Mouse (Mus musculus): ENCODE results near the gene Foxp2. TPM values are rescaled to one million over a fixed set of nuclear protein-coding genes. Genes with fewer than 3 reads are reported as not detected.

Gene Foxp2
- polyA plus RNA-seq, 1 experiment from 2014 or later = 44.4 TPM

- Histone ChIP-seq H3K27me3 (replicated peaks; ENCODE audit: control insufficient read depth, insufficient read depth, low read length) (no peaks in the 10 kb centered on the region), H3K36me3 (ENCODE audit: control insufficient read depth, insufficient read depth) (no peaks in the 10 kb centered on the region), H3K9ac (replicated peaks; ENCODE audit: low read depth, low read length) (no peak overlapping the region), H3K4me1 (replicated peaks; ENCODE audit: control insufficient read depth, insufficient read depth, low read length) (no peaks in the 10 kb centered on the region), H3K9me3 (ENCODE audit: control insufficient read depth, low read length) (no peaks in the 10 kb centered on the region), H3K27ac (ENCODE audit: low read length) (no peak overlapping the region), H3K4me2 (ENCODE audit: low read length) (no peak overlapping the region), H3K4me3 (replicated peaks; ENCODE audit: low read length) (no peak overlapping the region)
- 85% methylated on average over 2 of the region's 2 CpGs for WGBS
- no peak for ATAC-seq
Measured at GRCm38 (mm10) chr6:15163508-15164053, 262.4 kb downstream of the Foxp2 start.

GRCm38 (mm10) chr6:15176754-15177153 is 275.6 kb downstream of the Foxp2 start:
- Histone ChIP-seq H3K9ac (replicated peaks; ENCODE audit: low read depth, low read length) (no peak overlapping the region), H3K36me3 (ENCODE audit: control insufficient read depth, insufficient read depth) (no peaks in the 10 kb centered on the region), H3K27me3 (replicated peaks; ENCODE audit: control insufficient read depth, insufficient read depth, low read length) (no peaks in the 10 kb centered on the region), H3K27ac (ENCODE audit: low read length) (no peak overlapping the region), H3K4me2 (ENCODE audit: low read length) (no peak overlapping the region), H3K9me3 (ENCODE audit: control insufficient read depth, low read length) (no peaks in the 10 kb centered on the region), H3K4me1 (replicated peaks; ENCODE audit: control insufficient read depth, insufficient read depth, low read length) (no peaks in the 10 kb centered on the region), H3K4me3 (replicated peaks; ENCODE audit: low read length) (no peak overlapping the region)
- ATAC-seq = no peak

- Histone ChIP-seq H3K9ac (replicated peaks; ENCODE audit: low read depth, low read length) (no peak overlapping the region), H3K4me3 (replicated peaks; ENCODE audit: low read length) (no peak overlapping the region), H3K27me3 (replicated peaks; ENCODE audit: control insufficient read depth, insufficient read depth, low read length) (no peaks in the 10 kb centered on the region), H3K4me2 (ENCODE audit: low read length) (no peak overlapping the region), H3K36me3 (ENCODE audit: control insufficient read depth, insufficient read depth) (no peaks in the 10 kb centered on the region), H3K9me3 (ENCODE audit: control insufficient read depth, low read length) (no peaks in the 10 kb centered on the region), H3K4me1 (replicated peaks; ENCODE audit: control insufficient read depth, insufficient read depth, low read length) (peaks cover 14% of the 10 kb centered on the region), H3K27ac (ENCODE audit: low read length) (no peak overlapping the region)
- no peak for ATAC-seq
- 79% methylated on average over 5 of the region's 5 CpGs for WGBS
Measured at GRCm38 (mm10) chr6:15192877-15193276, 291.7 kb downstream of the Foxp2 start.

GRCm38 (mm10) chr6:15242176-15242942 is 341.2 kb downstream of the Foxp2 start:
- Histone ChIP-seq H3K27ac (ENCODE audit: low read length) (no peak overlapping the region), H3K9ac (replicated peaks; ENCODE audit: low read depth, low read length) (no peak overlapping the region), H3K4me2 (ENCODE audit: low read length) (no peak overlapping the region), H3K27me3 (replicated peaks; ENCODE audit: control insufficient read depth, insufficient read depth, low read length) (no peaks in the 10 kb centered on the region), H3K36me3 (ENCODE audit: control insufficient read depth, insufficient read depth) (no peaks in the 10 kb centered on the region), H3K4me3 (replicated peaks; ENCODE audit: low read length) (no peak overlapping the region), H3K4me1 (replicated peaks; ENCODE audit: control insufficient read depth, insufficient read depth, low read length) (no peaks in the 10 kb centered on the region), H3K9me3 (ENCODE audit: control insufficient read depth, low read length) (no peaks in the 10 kb centered on the region)
- ATAC-seq = peak; percentile 84
- WGBS = 49% methylated on average over 10 of the region's 10 CpGs

GRCm38 (mm10) chr6:15257393-15257792 is 356.2 kb downstream of the Foxp2 start:
- WGBS = 13% methylated on average over 7 of the region's 7 CpGs
- H3K4me3 ChIP-seq (replicated peaks; ENCODE audit: low read length) = no peak overlapping the region

GRCm38 (mm10) chr6:15257893-15258292 is 356.7 kb downstream of the Foxp2 start:
- H3K4me1 ChIP-seq (replicated peaks; ENCODE audit: control insufficient read depth, insufficient read depth, low read length) = peaks cover 11% of the 10 kb centered on the region
- no peak overlapping the region for H3K9ac ChIP-seq (replicated peaks; ENCODE audit: low read depth, low read length)
- no peak overlapping the region for H3K27ac ChIP-seq (ENCODE audit: low read length)
- WGBS = 74% methylated on average over 6 of the region's 6 CpGs
- H3K9me3 ChIP-seq (ENCODE audit: control insufficient read depth, low read length) = no peaks in the 10 kb centered on the region
- ATAC-seq = no peak
- H3K36me3 ChIP-seq (ENCODE audit: control insufficient read depth, insufficient read depth) = no peaks in the 10 kb centered on the region
- no peak overlapping the region for H3K4me3 ChIP-seq (replicated peaks; ENCODE audit: low read length)
- H3K27me3 ChIP-seq (replicated peaks; ENCODE audit: control insufficient read depth, insufficient read depth, low read length) = no peaks in the 10 kb centered on the region
- peak overlapping the region; percentile 29; the same call in 1 of the 2 replicates for H3K4me2 ChIP-seq (ENCODE audit: low read length)

More at GRCm38 (mm10) chr6:15257393-15257792, 356.2 kb downstream of the Foxp2 start:
- Histone ChIP-seq H3K27ac (ENCODE audit: low read length) (no peak overlapping the region), H3K4me2 (ENCODE audit: low read length) (peak overlapping the region; percentile 29; the same call in 1 of the 2 replicates), H3K27me3 (replicated peaks; ENCODE audit: control insufficient read depth, insufficient read depth, low read length) (no peaks in the 10 kb centered on the region), H3K9me3 (ENCODE audit: control insufficient read depth, low read length) (no peaks in the 10 kb centered on the region), H3K9ac (replicated peaks; ENCODE audit: low read depth, low read length) (no peak overlapping the region), H3K4me1 (replicated peaks; ENCODE audit: control insufficient read depth, insufficient read depth, low read length) (peaks cover 11% of the 10 kb centered on the region), H3K36me3 (ENCODE audit: control insufficient read depth, insufficient read depth) (no peaks in the 10 kb centered on the region)
- ATAC-seq = no peak

GRCm38 (mm10) chr6:15268136-15268535 is 367.0 kb downstream of the Foxp2 start:
- no peaks in the 10 kb centered on the region for H3K36me3 ChIP-seq (ENCODE audit: control insufficient read depth, insufficient read depth)
- H3K4me3 ChIP-seq (replicated peaks; ENCODE audit: low read length) = no peak overlapping the region
- H3K9ac ChIP-seq (replicated peaks; ENCODE audit: low read depth, low read length) = no peak overlapping the region
- H3K27me3 ChIP-seq (replicated peaks; ENCODE audit: control insufficient read depth, insufficient read depth, low read length) = no peaks in the 10 kb centered on the region
- H3K4me1 ChIP-seq (replicated peaks; ENCODE audit: control insufficient read depth, insufficient read depth, low read length) = no peaks in the 10 kb centered on the region
- no peak overlapping the region for H3K27ac ChIP-seq (ENCODE audit: low read length)
- no peaks in the 10 kb centered on the region for H3K9me3 ChIP-seq (ENCODE audit: control insufficient read depth, low read length)
- no peak overlapping the region for H3K4me2 ChIP-seq (ENCODE audit: low read length)
- ATAC-seq = 0 out of 2 replicates have a peak, but pooled peaks have one; percentile 23
- WGBS = 96% methylated on average over 2 of the region's 2 CpGs

DNA sequence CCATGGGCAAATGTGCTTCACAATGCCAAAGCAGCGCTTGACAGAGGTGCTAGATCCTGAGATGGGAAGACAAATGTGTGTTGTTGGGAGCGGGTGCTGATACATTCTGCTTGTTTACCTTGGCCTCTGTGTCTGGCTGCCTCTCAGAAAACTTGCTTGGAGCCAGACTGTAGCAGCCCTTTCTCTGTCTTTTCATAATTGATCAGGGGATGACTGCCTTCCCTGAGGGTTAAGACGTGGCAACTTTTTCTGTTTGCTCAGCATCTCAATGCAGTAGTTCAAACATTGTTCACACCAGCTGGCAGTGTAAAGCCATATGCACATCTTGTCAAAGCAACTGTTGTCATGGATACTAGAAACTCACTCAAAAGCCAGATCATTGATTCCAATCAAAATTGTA is 384.1 kb downstream of the Foxp2 start:
- Histone ChIP-seq H3K4me1 (replicated peaks; ENCODE audit: control insufficient read depth, insufficient read depth, low read length) (peaks cover 4% of the 10 kb centered on the region), H3K27me3 (replicated peaks; ENCODE audit: control insufficient read depth, insufficient read depth, low read length) (no peaks in the 10 kb centered on the region), H3K36me3 (ENCODE audit: control insufficient read depth, insufficient read depth) (no peaks in the 10 kb centered on the region), H3K4me3 (replicated peaks; ENCODE audit: low read length) (no peak overlapping the region), H3K9ac (replicated peaks; ENCODE audit: low read depth, low read length) (no peak overlapping the region), H3K27ac (ENCODE audit: low read length) (no peak overlapping the region), H3K4me2 (ENCODE audit: low read length) (no peak overlapping the region), H3K9me3 (ENCODE audit: control insufficient read depth, low read length) (no peaks in the 10 kb centered on the region)
- 20% methylated on average over 3 of the region's 3 CpGs for WGBS
- peak; percentile 88 for ATAC-seq

GRCm38 (mm10) chr6:15294081-15294480 is 392.9 kb downstream of the Foxp2 start:
- no peaks in the 10 kb centered on the region for H3K4me1 ChIP-seq (replicated peaks; ENCODE audit: control insufficient read depth, insufficient read depth, low read length)
- 84% methylated on average over 5 of the region's 5 CpGs for WGBS

More at GRCm38 (mm10) chr6:15294081-15294480, 392.9 kb downstream of the Foxp2 start:
- H3K27ac ChIP-seq (ENCODE audit: low read length) = no peak overlapping the region
- H3K36me3 ChIP-seq (ENCODE audit: control insufficient read depth, insufficient read depth) = no peaks in the 10 kb centered on the region
- no peak overlapping the region for H3K4me2 ChIP-seq (ENCODE audit: low read length)
- no peak for ATAC-seq
- H3K9ac ChIP-seq (replicated peaks; ENCODE audit: low read depth, low read length) = no peak overlapping the region
- no peaks in the 10 kb centered on the region for H3K9me3 ChIP-seq (ENCODE audit: control insufficient read depth, low read length)
- H3K27me3 ChIP-seq (replicated peaks; ENCODE audit: control insufficient read depth, insufficient read depth, low read length) = no peaks in the 10 kb centered on the region
- H3K4me3 ChIP-seq (replicated peaks; ENCODE audit: low read length) = no peak overlapping the region
